ENCODE assay signal across 21 mouse cellular contexts in the genomic region with DNA sequence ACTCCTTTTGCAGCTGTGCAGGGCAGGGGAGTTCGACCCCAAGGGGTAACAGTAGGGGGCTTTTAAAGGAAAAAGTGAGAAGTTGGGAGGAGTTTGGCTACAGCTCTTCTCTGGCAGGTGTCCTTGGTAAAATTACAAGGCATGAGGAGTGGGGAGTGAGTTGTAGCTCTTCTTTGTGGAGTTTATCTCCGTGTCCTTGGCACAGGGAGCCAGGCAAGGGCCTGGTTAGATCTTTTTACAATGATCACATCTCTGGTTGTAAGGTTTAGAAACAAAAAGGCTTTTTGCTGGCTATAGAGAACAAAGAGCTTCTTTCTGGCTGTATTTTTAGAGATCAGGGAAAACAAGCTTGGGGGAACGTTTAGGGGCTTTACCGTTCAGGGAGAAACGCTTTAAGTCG. TPM values are rescaled to one million over a fixed set of nuclear protein-coding genes. Genes with fewer than 3 reads are reported as not detected.
"Had no signal": no experiment of that assay in that cellular context is flagged by ENCODE, and none has a peak within 500 bp of the region (broad histone marks: within the 10 kb centered on the region; RNA-seq: fewer than 3 reads in every experiment).

No protein-coding gene starts in this region.

RNA-seq across cellular contexts. Expression of a gene that starts 1.8 kb away (rescaled TPM):
- total RNA-seq: left cerebral cortex, postnatal 10 days; left cerebral cortex, postnatal 25 days; left cerebral cortex, postnatal 36 days; left cerebral cortex, postnatal 4 days; megakaryocyte-erythroid progenitor cell, adult 5-6 weeks; midbrain, postnatal 0 days; monocyte, adult 5-6 weeks had no signal
- polyA plus RNA-seq: limb, embryonic 10.5 days; limb, embryonic 11.5 days; liver, adult 2 months; liver, embryonic 11.5 days; liver, embryonic 12.5 days; liver, embryonic 13.5 days; liver, postnatal 0 days; macrophage; midbrain, embryonic 11.5 days; midbrain, embryonic 14.5 days; neural tube, embryonic 11.5 days had no signal

RNA-seq across cellular contexts. Expression of a gene that starts 26.3 kb away (rescaled TPM):
- total RNA-seq: megakaryocyte progenitor cell, adult 5-6 weeks; megakaryocyte, adult 5-6 weeks; megakaryocyte-erythroid progenitor cell, adult 5-6 weeks; monocyte, adult 5-6 weeks had no signal
- polyA plus RNA-seq: liver, adult 2 months; lung, embryonic 14.5 days; macrophage; midbrain, embryonic 11.5 days had no signal

RNA-seq across cellular contexts. Expression of a gene that starts 42.4 kb away (rescaled TPM):
- total RNA-seq: megakaryocyte progenitor cell, adult 5-6 weeks; megakaryocyte-erythroid progenitor cell, adult 5-6 weeks; monocyte, adult 5-6 weeks had no signal
